Mouse (Mus musculus) neural tube, embryonic 13.5 days (tissue): ENCODE measurements around the gene Ybx3. TPM values are rescaled to one million over a fixed set of nuclear protein-coding genes. Genes with fewer than 3 reads are reported as not detected.

Experiments used
- ATAC-seq: fragments of 200-750 bp; cut with Nextera tagmentation; 2 replicates; pipeline ENCODE4 v1.8.0; 2017; ENCODE audit warnings: low read depth, mild to moderate bottlenecking, moderate TSS enrichment, moderate library complexity
- H3K27ac ChIP-seq: fragments of 300-500 bp; sonication (generic); replicated peaks from 2 replicates; pipeline ENCODE4 v1.5.1; 2015; ENCODE audit warnings: moderate library complexity, mild to moderate bottlenecking, inconsistent platforms
- H3K27me3 ChIP-seq: fragments of 300-500 bp; sonication (generic); 2 replicates; pipeline ENCODE4 v1.6.1; 2015; ENCODE audit warnings: mild to moderate bottlenecking, inconsistent platforms
- H3K36me3 ChIP-seq: fragments of 300-500 bp; sonication (generic); 2 replicates; pipeline ENCODE4 v1.6.1; 2015; ENCODE audit warnings: mild to moderate bottlenecking, inconsistent platforms
- H3K4me1 ChIP-seq: fragments of 300-500 bp; sonication (generic); replicated peaks from 2 replicates; pipeline ENCODE4 v1.6.1; 2015; ENCODE audit warnings: inconsistent platforms
- H3K4me2 ChIP-seq: fragments of 300-500 bp; sonication (generic); 2 replicates; pipeline ENCODE4 v1.6.1; 2015; ENCODE audit warnings: inconsistent platforms, mild to moderate bottlenecking, moderate library complexity
- H3K4me3 ChIP-seq: fragments of 300-500 bp; sonication (generic); 2 replicates; pipeline ENCODE4 v1.5.1; 2015; ENCODE audit warnings: mild to moderate bottlenecking, inconsistent platforms
- H3K9ac ChIP-seq: fragments of 300-500 bp; sonication (generic); 2 replicates; pipeline ENCODE4 v1.6.1; 2015; ENCODE audit warnings: moderate library complexity, mild to moderate bottlenecking, inconsistent platforms
- H3K9me3 ChIP-seq: fragments of 300-500 bp; sonication (generic); 2 replicates; pipeline ENCODE4 v1.6.1; 2016; ENCODE audit warnings: inconsistent platforms
- WGBS: fragments of 180-500 bp; shearing (Covaris S2); methylation state at CpG from one replicate; pipeline ENCODE4 v1.1.7; 2015; 5-methylcytosine and 5-hydroxymethylcytosine counted together
- polyA plus RNA-seq: library from polyadenylated mRNA; unstranded; fragments of >200 nt; fragmentation: Nextera tagmentation; extraction: Ambion mirVana; gene quantifications from 2 replicates; pipeline ENCODE4 v1.2.1, GENCODE M21; 2015

Gene Ybx3
- polyA plus RNA-seq, result 19.8 and 24.5 TPM in 2 replicates

GRCm38 (mm10) chr6:131388040-131389021 lies at the start of gene Ybx3:
Gene Ybx3, minus strand, starts transcription at chr6:131388476.
- peak within 1 kb of the TSS; percentile 89 for H3K4me2 ChIP-seq
- H3K27me3 ChIP-seq, result peaks cover 10% of the 10 kb centered on the region; the same call in 1 of the 2 replicates
- peak within 1 kb of the TSS; percentile 89 for H3K4me3 ChIP-seq
- peak; percentile 96 for ATAC-seq
- H3K36me3 ChIP-seq, result no peaks in the 10 kb centered on the region
- WGBS, result under 1% methylated on average over 101 of the region's 107 CpGs
- H3K27ac ChIP-seq, result peak within 1 kb of the TSS; percentile 83
- H3K9ac ChIP-seq, result peak within 1 kb of the TSS; percentile 91
- H3K4me1 ChIP-seq, result peaks cover 41% of the 10 kb centered on the region
- no peaks in the 10 kb centered on the region for H3K9me3 ChIP-seq

GRCm38 (mm10) chr6:131436626-131437025 lies 48.4 kb upstream of the Ybx3 start:
- peaks cover 10% of the 10 kb centered on the region; the same call in 1 of the 2 replicates for H3K4me1 ChIP-seq
- no peaks in the 10 kb centered on the region for H3K36me3 ChIP-seq
- H3K27ac ChIP-seq, result no peak overlapping the region
- no peak overlapping the region for H3K4me3 ChIP-seq
- ATAC-seq, result no peak
- no peak overlapping the region for H3K9ac ChIP-seq
- H3K27me3 ChIP-seq, result peaks cover 8% of the 10 kb centered on the region
- H3K4me2 ChIP-seq, result no peak overlapping the region
- H3K9me3 ChIP-seq, result 0 out of 2 replicates have a peak, but pooled peaks cover 5% of the 10 kb centered on the region

- H3K36me3 ChIP-seq, result no peaks in the 10 kb centered on the region
- H3K27ac ChIP-seq, result no peak overlapping the region
- ATAC-seq, result no peak
- H3K27me3 ChIP-seq, result peaks cover 8% of the 10 kb centered on the region
- peak overlapping the region; percentile 80 for H3K4me2 ChIP-seq
- 0 out of 2 replicates have a peak, but pooled peaks cover 2% of the 10 kb centered on the region for H3K9me3 ChIP-seq
- 0 out of 2 replicates have a peak overlapping the region, but pooled peaks have one; percentile 77 for H3K9ac ChIP-seq
- peaks cover 10% of the 10 kb centered on the region; the same call in 1 of the 2 replicates for H3K4me1 ChIP-seq
- H3K4me3 ChIP-seq, result peak overlapping the region; percentile 47
- 44% methylated on average over 1 of the region's 1 CpGs for WGBS
These were observed 45.8 kb upstream of the Ybx3 start for GRCm38 (mm10) chr6:131434088-131434487.

GRCm38 (mm10) chr6:131433153-131434048 lies 45.1 kb upstream of the Ybx3 start:
- H3K4me2 ChIP-seq, result peak overlapping the region; percentile 80
- H3K9ac ChIP-seq, result peak overlapping the region; percentile 77
- peak; percentile 82 for ATAC-seq
- peak overlapping the region; percentile 47 for H3K4me3 ChIP-seq
- H3K9me3 ChIP-seq, result no peaks in the 10 kb centered on the region
- no peak overlapping the region for H3K27ac ChIP-seq
- peaks cover 8% of the 10 kb centered on the region for H3K27me3 ChIP-seq
- peaks cover 10% of the 10 kb centered on the region; the same call in 1 of the 2 replicates for H3K4me1 ChIP-seq
- WGBS, result 13% methylated on average over 38 of the region's 39 CpGs
- H3K36me3 ChIP-seq, result no peaks in the 10 kb centered on the region

- Histone ChIP-seq H3K9me3 (no peaks in the 10 kb centered on the region), H3K4me3 (no peak overlapping the region), H3K27ac (no peak overlapping the region), H3K36me3 (no peaks in the 10 kb centered on the region), H3K9ac (no peak overlapping the region), H3K4me1 (no peaks in the 10 kb centered on the region), H3K27me3 (no peaks in the 10 kb centered on the region), H3K4me2 (no peak overlapping the region)
- no peak for ATAC-seq
- 79% methylated on average over 3 of the region's 3 CpGs for WGBS
These were observed 33.3 kb upstream of the Ybx3 start for GRCm38 (mm10) chr6:131421572-131421971.

- Histone ChIP-seq H3K36me3 (no peaks in the 10 kb centered on the region), H3K27me3 (no peaks in the 10 kb centered on the region), H3K9ac (no peak overlapping the region), H3K4me2 (no peak overlapping the region), H3K4me1 (no peaks in the 10 kb centered on the region), H3K9me3 (no peaks in the 10 kb centered on the region), H3K27ac (no peak overlapping the region), H3K4me3 (no peak overlapping the region)
- no peak for ATAC-seq
- WGBS, result 84% methylated on average over 3 of the region's 3 CpGs
These were observed 31.3 kb upstream of the Ybx3 start for GRCm38 (mm10) chr6:131419614-131420013.

- H3K4me1 ChIP-seq, result no peaks in the 10 kb centered on the region
- no peaks in the 10 kb centered on the region for H3K36me3 ChIP-seq
- H3K9me3 ChIP-seq, result no peaks in the 10 kb centered on the region
- ATAC-seq, result no peak
- H3K4me3 ChIP-seq, result no peak overlapping the region
- no peak overlapping the region for H3K27ac ChIP-seq
- no peaks in the 10 kb centered on the region for H3K27me3 ChIP-seq
- H3K4me2 ChIP-seq, result no peak overlapping the region
- H3K9ac ChIP-seq, result no peak overlapping the region
These were observed 30.5 kb upstream of the Ybx3 start for GRCm38 (mm10) chr6:131418770-131419169.

- ATAC-seq, result no peak
- H3K27me3 ChIP-seq, result no peaks in the 10 kb centered on the region
- WGBS, result 87% methylated on average over 6 of the region's 6 CpGs
- H3K9me3 ChIP-seq, result no peaks in the 10 kb centered on the region
- no peak overlapping the region for H3K9ac ChIP-seq
- no peaks in the 10 kb centered on the region for H3K36me3 ChIP-seq
- H3K4me2 ChIP-seq, result no peak overlapping the region
- no peaks in the 10 kb centered on the region for H3K4me1 ChIP-seq
- no peak overlapping the region for H3K27ac ChIP-seq
- no peak overlapping the region for H3K4me3 ChIP-seq
These were observed 23.0 kb upstream of the Ybx3 start for GRCm38 (mm10) chr6:131411116-131411843.

- Histone ChIP-seq H3K4me1 (no peaks in the 10 kb centered on the region), H3K27ac (no peak overlapping the region), H3K9me3 (no peaks in the 10 kb centered on the region), H3K36me3 (no peaks in the 10 kb centered on the region), H3K9ac (no peak overlapping the region), H3K4me3 (no peak overlapping the region), H3K4me2 (no peak overlapping the region), H3K27me3 (no peaks in the 10 kb centered on the region)
- ATAC-seq, result no peak
These were observed 18.7 kb upstream of the Ybx3 start for GRCm38 (mm10) chr6:131406957-131407356.

GRCm38 (mm10) chr6:131405896-131406295 lies 17.6 kb upstream of the Ybx3 start:
- Histone ChIP-seq H3K4me2 (no peak overlapping the region), H3K27me3 (no peaks in the 10 kb centered on the region), H3K36me3 (no peaks in the 10 kb centered on the region), H3K9ac (no peak overlapping the region), H3K9me3 (no peaks in the 10 kb centered on the region), H3K27ac (no peak overlapping the region), H3K4me1 (no peaks in the 10 kb centered on the region), H3K4me3 (no peak overlapping the region)
- ATAC-seq, result no peak; the same call in 1 of the 2 replicates
- WGBS, result 3% methylated on average over 2 of the region's 2 CpGs

- Histone ChIP-seq H3K9ac (no peak overlapping the region), H3K27me3 (no peaks in the 10 kb centered on the region), H3K36me3 (no peaks in the 10 kb centered on the region), H3K4me1 (no peaks in the 10 kb centered on the region), H3K27ac (no peak overlapping the region), H3K4me2 (no peak overlapping the region), H3K4me3 (no peak overlapping the region), H3K9me3 (no peaks in the 10 kb centered on the region)
- ATAC-seq, result no peak
- 84% methylated on average over 4 of the region's 4 CpGs for WGBS
These were observed 16.9 kb upstream of the Ybx3 start for GRCm38 (mm10) chr6:131405174-131405573.
